Mouse (Mus musculus) layer of hippocampus, adult 2 months (tissue): ENCODE measurements around the gene Nek4. TPM values are rescaled to one million over a fixed set of nuclear protein-coding genes. Genes with fewer than 3 reads are reported as not detected.

Source experiments
- DNase-seq, 2 experiments: peaks; one replicate each; pipeline ENCODE4 v3.0.0; 2022; ENCODE audit warnings: low spot score in 2 of 2
- H3K27ac ChIP-seq: fragments of 200-600 bp; 2 replicates; pipeline ENCODE4 v1.8.1; 2022
- H3K4me3 ChIP-seq: fragments of 200-600 bp; 2 replicates; pipeline ENCODE4 v1.8.1; 2022; ENCODE audit warnings: mild to moderate bottlenecking
- CTCF ChIP-seq: fragments of 200-600 bp; conservative IDR thresholded peaks from 2 replicates; pipeline ENCODE4 v1.8.1; 2022; ENCODE audit warnings: antibody characterized with exemption, mild to moderate bottlenecking, moderate library complexity
- total RNA-seq, 2 experiments: library from RNA; stranded (reverse); gene quantifications; 2 replicates each; pipeline ENCODE4 v1.2.3; 2021

The Nek4 gene
- total RNA-seq, 2 experiments from 2014 or later, result 19.1 to 21.9 TPM

DNA sequence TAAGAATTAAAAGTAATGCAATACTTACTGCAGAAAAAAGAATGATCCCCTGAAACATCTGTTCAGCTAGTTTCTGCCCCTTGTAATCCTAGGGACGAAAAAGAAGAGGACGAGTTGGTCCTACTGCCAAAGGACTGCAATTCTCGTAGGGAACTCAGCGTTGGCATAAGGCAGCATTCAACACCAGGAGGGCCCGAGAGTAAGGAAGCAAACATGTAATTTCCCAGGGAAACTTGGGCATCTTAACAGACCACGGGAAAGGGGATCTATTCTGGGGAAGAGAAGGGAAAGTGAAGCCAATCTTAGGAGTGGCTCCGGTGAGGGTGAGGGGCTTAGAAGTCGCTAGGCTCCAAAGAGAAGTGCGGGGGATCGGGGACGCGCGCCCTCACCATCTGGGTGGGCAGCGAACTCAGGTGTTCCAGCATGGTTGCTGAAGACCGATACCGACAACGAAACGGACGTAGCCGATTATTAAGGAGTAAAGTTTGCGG is 49.7 kb downstream of the Nek4 start:
- 0 out of 2 replicates have a peak, but pooled peaks have one; percentile 28 for TF ChIP-seq CTCF
- no peak for DNase-seq
- Histone ChIP-seq H3K4me3 (peak overlapping the region; percentile 95), H3K27ac (peak overlapping the region; percentile 98)

DNA sequence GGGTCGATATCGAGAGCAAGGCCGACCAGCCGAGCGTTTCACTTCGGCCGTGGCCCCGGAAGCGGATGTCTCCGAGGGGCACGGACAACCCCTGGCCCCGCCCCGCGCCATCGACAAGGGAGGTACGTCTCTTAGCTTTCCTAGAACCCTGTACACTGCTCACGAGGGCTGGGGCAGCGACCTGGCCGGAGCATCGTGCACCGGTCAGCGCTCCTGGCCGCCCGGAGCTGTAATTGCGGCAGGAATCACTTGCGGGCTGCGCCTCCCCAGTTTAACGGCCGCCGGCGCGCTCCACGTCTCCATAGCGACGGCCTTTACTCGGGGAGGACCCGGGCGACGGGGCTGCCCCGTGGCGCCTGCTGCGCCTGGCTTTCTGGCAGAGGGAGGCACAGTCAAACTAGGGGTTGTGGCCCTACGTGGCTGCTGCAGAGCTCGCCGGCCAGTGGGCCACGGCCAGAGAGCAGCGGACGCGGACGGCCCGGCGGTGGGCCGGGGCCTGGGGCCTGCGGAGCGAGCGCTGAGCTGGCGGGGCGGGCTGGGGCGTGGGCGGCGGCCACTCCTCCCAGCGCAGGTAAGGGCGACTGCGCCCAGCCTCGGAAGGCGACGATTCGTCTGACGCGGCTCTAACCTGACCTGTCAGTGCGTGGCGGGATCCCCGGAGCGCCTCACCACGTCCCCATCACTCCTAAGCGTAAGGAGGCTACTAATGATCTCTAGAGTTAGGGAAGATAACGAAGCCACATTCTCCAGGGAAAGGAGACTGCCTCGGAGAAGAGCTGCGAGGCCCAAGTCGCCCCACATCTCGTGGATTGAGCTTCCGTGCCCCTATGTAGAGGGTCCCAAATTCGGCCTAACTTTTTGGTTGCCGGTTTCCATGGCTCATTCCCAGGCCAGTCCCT is 50.4 kb downstream of the Nek4 start, which contains the start of the genes Glt8d1 and Spcs1:
Gene Glt8d1 (plus strand): TSS at position 94 of the 899 bp plus-strand sequence.
Gene Spcs1 (minus strand): TSS at position 366 of the 899 bp plus-strand sequence.
- Histone ChIP-seq H3K27ac (peak within 1 kb of the TSS; percentile 98), H3K4me3 (peak within 1 kb of the TSS; percentile 95)
- peak; percentile 81 to 83 for DNase-seq
- TF ChIP-seq CTCF, result no peak

GRCm38 (mm10) chr14:31004527-31004926 is 53.4 kb downstream of the Nek4 start:
- Histone ChIP-seq H3K4me3 (no peak overlapping the region), H3K27ac (no peak overlapping the region)
- no peak for DNase-seq
- no peak for TF ChIP-seq CTCF

- DNase-seq, result no peak
- TF ChIP-seq CTCF, result no peak
- H3K27ac ChIP-seq, result no peak overlapping the region
- no peak overlapping the region for H3K4me3 ChIP-seq
Measured at GRCm38 (mm10) chr14:31006779-31007178, 55.6 kb downstream of the Nek4 start.

- peak in 1 of 2 experiments; percentile 23 for DNase-seq
- Histone ChIP-seq H3K27ac (no peak overlapping the region), H3K4me3 (no peak overlapping the region)
- no peak for TF ChIP-seq CTCF
Measured at GRCm38 (mm10) chr14:31011588-31011987, 60.4 kb downstream of the Nek4 start.

- H3K27ac ChIP-seq, result no peak overlapping the region
- H3K4me3 ChIP-seq, result no peak overlapping the region
- DNase-seq, result no peak
- TF ChIP-seq CTCF, result no peak
Measured at GRCm38 (mm10) chr14:31013928-31014327, 62.8 kb downstream of the Nek4 start.

- Histone ChIP-seq H3K27ac (no peak overlapping the region), H3K4me3 (no peak overlapping the region)
- no peak for TF ChIP-seq CTCF
- no peak for DNase-seq
Measured at GRCm38 (mm10) chr14:31016063-31016462, 64.9 kb downstream of the Nek4 start.

DNA sequence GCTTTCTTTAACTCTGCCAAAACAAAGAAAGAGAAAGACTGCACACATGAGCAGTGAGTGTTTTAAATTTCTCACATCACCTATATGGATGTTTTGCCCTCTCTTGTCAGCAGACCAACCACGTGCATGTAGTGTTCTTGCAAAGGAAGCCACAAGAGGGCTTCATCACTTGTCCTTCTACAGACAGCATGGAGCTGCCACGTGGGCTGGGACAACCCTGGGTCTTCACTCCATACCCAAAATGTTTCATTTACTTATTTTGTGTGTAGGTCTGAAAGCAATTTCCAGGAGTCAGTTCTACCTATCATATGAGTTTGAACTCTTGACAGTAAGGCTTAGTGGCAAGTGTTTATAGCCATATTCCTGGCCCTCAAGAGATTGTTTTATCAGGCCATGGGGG is 66.7 kb downstream of the Nek4 start:
- TF ChIP-seq CTCF, result peak; percentile 59
- peak overlapping the region; percentile 89 for H3K27ac ChIP-seq
- peak overlapping the region; percentile 94 for H3K4me3 ChIP-seq
- no peak for DNase-seq

GRCm38 (mm10) chr14:31018860-31019291 is 67.7 kb downstream of the Nek4 start, which contains the start of the genes Pbrm1 and Gnl3:
Gene Pbrm1 (plus strand): TSS chr14:31019138.
Gene Gnl3 (minus strand): TSS chr14:31019152.
- peak; percentile 53 for TF ChIP-seq CTCF
- DNase-seq, result peak; percentile 95 to 96
- peak within 1 kb of the TSS; percentile 89 for H3K27ac ChIP-seq
- peak within 1 kb of the TSS; percentile 94 for H3K4me3 ChIP-seq

DNA sequence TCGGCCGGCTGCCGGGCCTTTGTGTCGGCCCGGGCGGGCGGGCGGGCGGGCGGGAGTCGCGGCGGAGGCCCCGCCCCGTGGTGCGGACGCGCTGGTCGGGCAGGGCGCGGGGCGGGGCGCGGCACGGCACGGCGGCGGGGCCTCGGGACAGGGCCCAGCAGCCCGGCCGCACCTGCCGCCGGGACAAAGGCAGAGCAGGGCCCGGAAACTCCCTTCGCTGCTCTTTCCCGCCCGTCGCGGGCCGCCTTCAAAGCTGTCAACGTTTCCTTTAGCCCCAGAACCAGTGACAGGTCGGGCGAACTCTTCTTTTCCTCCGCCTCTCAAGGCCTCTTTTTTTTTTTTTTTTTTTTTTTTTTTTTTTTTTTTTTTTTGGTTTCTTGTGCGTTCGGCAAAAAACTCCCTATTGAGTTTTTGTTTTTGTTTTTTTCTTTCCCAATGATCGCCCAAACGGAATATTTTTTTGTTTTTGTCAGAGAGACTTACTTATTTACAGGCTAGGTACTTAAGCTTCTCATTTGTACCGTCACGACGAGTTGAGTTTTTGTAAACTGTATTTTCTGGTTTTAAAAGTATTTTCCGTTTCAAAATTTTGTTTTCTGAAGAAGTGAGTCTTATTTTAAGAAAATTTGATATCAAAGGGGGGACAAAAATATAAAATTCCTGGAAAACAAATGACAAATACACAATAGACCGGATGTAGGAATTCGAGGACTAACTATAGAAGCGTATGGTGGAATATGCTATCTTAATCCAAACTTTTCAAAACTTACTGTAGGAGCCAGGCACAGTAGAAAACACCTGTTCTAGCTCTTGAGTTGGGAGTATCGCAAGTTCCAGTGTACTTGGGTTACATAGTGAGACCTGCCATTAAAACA is 68.4 kb downstream of the Nek4 start:
- peak overlapping the region; percentile 86 for H3K27ac ChIP-seq
- no peak for TF ChIP-seq CTCF
- H3K4me3 ChIP-seq, result peak overlapping the region; percentile 72
- DNase-seq, result peak; percentile 26 to 47

DNA sequence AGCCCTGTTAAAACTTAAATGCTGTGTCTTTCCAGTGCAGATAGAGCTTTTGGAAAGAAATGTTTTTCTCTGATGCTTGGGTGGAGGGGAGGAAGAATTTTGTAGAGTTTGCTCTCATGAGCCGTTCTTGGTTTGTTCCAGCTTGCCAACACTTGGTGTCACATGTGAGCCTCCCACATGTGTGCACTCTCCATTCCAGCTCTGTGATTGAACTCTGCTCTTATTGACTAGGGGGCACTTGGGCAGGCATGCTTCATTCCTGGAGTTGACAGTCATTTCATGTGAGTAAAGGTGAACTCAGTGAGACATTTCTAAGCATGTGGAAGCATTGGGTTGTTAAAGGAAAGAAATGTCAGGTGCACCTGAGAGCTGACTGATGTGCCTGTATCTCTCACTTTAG is 71.4 kb downstream of the Nek4 start:
- TF ChIP-seq CTCF, result no peak
- H3K4me3 ChIP-seq, result no peak overlapping the region
- DNase-seq, result no peak
- no peak overlapping the region for H3K27ac ChIP-seq

- H3K27ac ChIP-seq, result no peak overlapping the region
- DNase-seq, result no peak
- TF ChIP-seq CTCF, result peak; percentile 63
- H3K4me3 ChIP-seq, result no peak overlapping the region
Measured at GRCm38 (mm10) chr14:31025785-31026184, 74.6 kb downstream of the Nek4 start.

Other genes with a start within 250 kb of the Nek4 start
- gene Sfmbt1, start 236.5 kb upstream of the Nek4 start, total RNA-seq, result 10 to 100 TPM; 33.5 to 36.6 TPM
- gene Tmem110, start 125.8 kb upstream of the Nek4 start, total RNA-seq, result 10 to 100 TPM; 21.6 to 24.5 TPM
- 1 to 10 TPM; 2.1 to 2.3 TPM for gene Mustn1, start 72.2 kb upstream of the Nek4 start, total RNA-seq
- under 1 TPM in 1 of 2 experiments, not detected in 1; 0.36 TPM for gene Itih4, start 64.9 kb upstream of the Nek4 start, total RNA-seq
- 10 to 100 TPM; 27.6 to 28.6 TPM for gene Itih3, start 27.6 kb upstream of the Nek4 start, total RNA-seq
- not detected for gene Itih1, start 8.1 kb upstream of the Nek4 start, total RNA-seq
- 10 to 100 TPM; 39.9 to 49.9 TPM for gene Glt8d1, start 50.0 kb downstream of the Nek4 start, total RNA-seq
- gene Spcs1, start 50.3 kb downstream of the Nek4 start, total RNA-seq, result 100 to 1,000 TPM; 156 to 162 TPM
- 10 to 100 TPM; 56.3 to 56.8 TPM for gene Pbrm1, start 67.8 kb downstream of the Nek4 start, total RNA-seq
- 10 to 100 TPM; 48.8 to 54.1 TPM for gene Gnl3, start 67.8 kb downstream of the Nek4 start, total RNA-seq
- gene Smim4, start 177.6 kb downstream of the Nek4 start, total RNA-seq, result 10 to 100 TPM; 26.4 to 28.0 TPM
- gene Nt5dc2, start 179.7 kb downstream of the Nek4 start, total RNA-seq, result 10 to 100 TPM; 12.6 to 13.4 TPM
- 10 to 100 TPM; 23.2 TPM for gene Stab1, start 217.3 kb downstream of the Nek4 start, total RNA-seq